31 mouse cellular contexts compared by ENCODE assay signal in genomic region chr11:5545457-5545856, GRCm38 (mm10). TPM values are rescaled to one million over a fixed set of nuclear protein-coding genes. Genes with fewer than 3 reads are reported as not detected.
DNase-seq lines count a peak whose midpoint lies in the region; ATAC-seq and TF ChIP-seq lines count a peak whose summit lies in the region.
"Had no signal": no experiment of that assay in that cellular context is flagged by ENCODE, and none has a peak within 500 bp of the region (broad histone marks: within the 10 kb centered on the region; RNA-seq: fewer than 3 reads in every experiment).

No protein-coding gene starts in this region.

- peaks cover 23% of the 10 kb centered on the region for H3K9me3 ChIP-seq in megakaryocyte, embryonic 14.5 days
- H3K9me3 ChIP-seq: embryonic facial prominence, embryonic 10.5 days; embryonic facial prominence, embryonic 13.5 days; forebrain, embryonic 12.5 days; forebrain, embryonic 15.5 days; heart, embryonic 10.5 days; heart, embryonic 13.5 days; hindbrain, embryonic 12.5 days; hindbrain, embryonic 15.5 days had no signal

- no peak for TF ChIP-seq POLR2A in bone marrow macrophage, adult 2 months (IDR thresholded peaks at IDR 0.05; ENCODE audit: borderline replicate concordance, low read depth, low read length)

- H3K27me3 ChIP-seq in megakaryocyte, embryonic 14.5 days (replicated peaks): no peaks in the 10 kb centered on the region
- H3K27me3 ChIP-seq: embryonic facial prominence, embryonic 13.5 days; forebrain, embryonic 12.5 days; forebrain, embryonic 15.5 days; heart, embryonic 13.5 days; hindbrain, embryonic 12.5 days; hindbrain, embryonic 15.5 days had no signal

- H3K27ac ChIP-seq in bone marrow macrophage, adult 2 months (ENCODE audit: insufficient read depth, low read depth, low read length): peak overlapping the region; percentile 71
- H3K27ac ChIP-seq: embryonic facial prominence, embryonic 10.5 days; embryonic facial prominence, embryonic 13.5 days; forebrain, embryonic 12.5 days; forebrain, embryonic 15.5 days; heart, embryonic 10.5 days; heart, embryonic 13.5 days; hindbrain, embryonic 12.5 days; hindbrain, embryonic 15.5 days had no signal

- no peak for ATAC-seq in megakaryocyte, adult 5-6 weeks (ENCODE audit: poor library complexity, severe bottlenecking)
- ATAC-seq: forebrain, embryonic 15.5 days; intestine, postnatal 0 days had no signal

- H3K36me3 ChIP-seq in megakaryocyte, embryonic 14.5 days (replicated peaks; ENCODE audit: low read length): peaks cover 2% of the 10 kb centered on the region
- H3K36me3 ChIP-seq: embryonic facial prominence, embryonic 13.5 days; forebrain, embryonic 12.5 days; forebrain, embryonic 15.5 days; heart, embryonic 10.5 days; heart, embryonic 13.5 days; hindbrain, embryonic 12.5 days; hindbrain, embryonic 15.5 days had no signal

- H3K4me1 ChIP-seq in megakaryocyte, embryonic 14.5 days: peaks cover 54% of the 10 kb centered on the region
- peaks cover 25% of the 10 kb centered on the region for H3K4me1 ChIP-seq in bone marrow macrophage, adult 2 months (ENCODE audit: control insufficient read depth, insufficient read depth, low read length)

- H3K4me3 ChIP-seq in megakaryocyte, embryonic 14.5 days (replicated peaks): peak overlapping the region; percentile 64
- H3K4me3 ChIP-seq in bone marrow macrophage, adult 2 months (ENCODE audit: insufficient read depth, low read length): no peak overlapping the region
- H3K4me3 ChIP-seq: embryonic facial prominence, embryonic 10.5 days; embryonic facial prominence, embryonic 13.5 days; erythroblast, embryonic 14.5 days; forebrain, embryonic 12.5 days; forebrain, embryonic 15.5 days; heart, embryonic 10.5 days; heart, embryonic 13.5 days; hindbrain, embryonic 12.5 days; hindbrain, embryonic 15.5 days had no signal

- DNase-seq in adrenal gland, adult 2 months: peak; percentile 39
- DNase-seq in adrenal gland, postnatal 4 days (ENCODE audit: low spot score in 2 of 2): no peak
- DNase-seq in gastrocnemius, adult 18-20 months (ENCODE audit: low spot score): no peak
- DNase-seq: adrenal gland, adult 8-10 months; adrenal gland, postnatal 25 days; cerebellum, adult 11-12 months; cerebellum, adult 8-10 months; cerebellum, postnatal 10 days; cerebellum, postnatal 36 days; embryo, embryonic 11 days; gastrocnemius, postnatal 10 days; gastrocnemius, postnatal 36 days had no signal

- TF ChIP-seq CTCF in bone marrow macrophage, adult 2 months (IDR thresholded peaks at IDR 0.05; ENCODE audit: low read depth, low read length): no peak

RNA-seq across cellular contexts. Expression of gene Ccdc117, which starts 3.5 kb away (rescaled TPM):
- total RNA-seq in adrenal gland, adult 2 months (2021): 10 to 100 TPM; 19.5 to 32.0 TPM
- polyA plus RNA-seq in adrenal gland, adult 2 months (2012; rRNA removed): 5.0 and 6.5 TPM in 2 replicates
- total RNA-seq in adrenal gland, postnatal 4 days (2021): 10 to 100 TPM; 24.2 to 25.0 TPM
- polyA plus RNA-seq in megakaryocyte, embryonic 14.5 days (2012; ENCODE audit: insufficient read depth, low replicate concordance): 1.2 TPM in 1 of 2 replicates, not detected in the other
- 13.1 and 13.5 TPM in 2 replicates for total RNA-seq in megakaryocyte, adult 5-6 weeks (2015)
- total RNA-seq in megakaryocyte, adult 5-6 weeks (2017): 21.4 and 25.0 TPM in 2 replicates
- 13.6 and 16.6 TPM in 2 replicates for polyA plus RNA-seq in bone marrow macrophage, adult 2 months (2012; ENCODE audit: insufficient read depth, insufficient read length, missing spikeins)
- total RNA-seq in gastrocnemius, adult 18-20 months (2021): 10 to 100 TPM; 22.0 to 24.7 TPM

RNA-seq across cellular contexts. Expression of gene Ankrd36, which starts 24.0 kb away (rescaled TPM):
- total RNA-seq in adrenal gland, adult 2 months (2021): not detected
- polyA plus RNA-seq in adrenal gland, adult 2 months (2012; rRNA removed): not detected in 2 replicates
- total RNA-seq in adrenal gland, postnatal 4 days (2021): not detected
- 0.19 TPM in 1 of 2 replicates, not detected in the other for polyA plus RNA-seq in megakaryocyte, embryonic 14.5 days (2012; ENCODE audit: insufficient read depth, low replicate concordance)
- not detected in 2 replicates for total RNA-seq in megakaryocyte, adult 5-6 weeks (2015)
- not detected in 2 replicates for total RNA-seq in megakaryocyte, adult 5-6 weeks (2017)
- polyA plus RNA-seq in bone marrow macrophage, adult 2 months (2012; ENCODE audit: insufficient read depth, insufficient read length, missing spikeins): not detected in 2 replicates
- not detected for total RNA-seq in gastrocnemius, adult 18-20 months (2021)
- total RNA-seq: adrenal gland, adult 8-10 months; adrenal gland, postnatal 25 days; gastrocnemius, postnatal 10 days; gastrocnemius, postnatal 36 days; granulocyte monocyte progenitor cell, adult 5-6 weeks; heart, postnatal 25 days; hematopoietic stem cell, adult 5-6 weeks had no signal
- polyA plus RNA-seq: cortical plate, adult 2 months; embryonic facial prominence, embryonic 10.5 days; embryonic facial prominence, embryonic 13.5 days; erythroblast, embryonic 14.5 days; forebrain, embryonic 15.5 days; heart, embryonic 13.5 days; heart, embryonic 16.5 days; hindbrain, embryonic 15.5 days; intestine, embryonic 14.5 days; intestine, postnatal 0 days had no signal

RNA-seq across cellular contexts. Expression of gene Xbp1, which starts 25.0 kb away (rescaled TPM):
- total RNA-seq in adrenal gland, adult 2 months (2021): 100 to 1,000 TPM; 156 to 162 TPM
- polyA plus RNA-seq in adrenal gland, adult 2 months (2012; rRNA removed): 95.7 and 129 TPM in 2 replicates
- 100 to 1,000 TPM; 129 to 137 TPM for total RNA-seq in adrenal gland, postnatal 4 days (2021)
- 49.2 and 62.7 TPM in 2 replicates for polyA plus RNA-seq in megakaryocyte, embryonic 14.5 days (2012; ENCODE audit: insufficient read depth, low replicate concordance)
- total RNA-seq in megakaryocyte, adult 5-6 weeks (2015): 247 and 251 TPM in 2 replicates
- 169 and 186 TPM in 2 replicates for total RNA-seq in megakaryocyte, adult 5-6 weeks (2017)
- polyA plus RNA-seq in bone marrow macrophage, adult 2 months (2012; ENCODE audit: insufficient read depth, insufficient read length, missing spikeins): 133 and 140 TPM in 2 replicates
- total RNA-seq in gastrocnemius, adult 18-20 months (2021): 10 to 100 TPM; 64.1 to 66.8 TPM
